Mouse (Mus musculus): ENCODE measurements around the gene Cops4. TPM values are rescaled to one million over a fixed set of nuclear protein-coding genes. Genes with fewer than 3 reads are reported as not detected.

Gene Cops4
- total RNA-seq (2021) = 10 to 100 TPM; 75.6 to 77.3 TPM
- long read RNA-seq, transcript Cops4-201 (10 exons, 1,755 nt) = major isoform, 124 of 160 reads
- long read RNA-seq, partial matches to known transcripts = 9 of 160 reads
- long read RNA-seq, other reads (novel, unspliced or antisense) = 27 of 160 reads

GRCm38 (mm10) chr5:100518049-100519026, at the start of gene Cops4:
Gene Cops4, plus strand, starts transcription at chr5:100518309.
- DNase-seq (ENCODE audit: low spot score in 2 of 2) = peak; percentile 92 to 95

DNA sequence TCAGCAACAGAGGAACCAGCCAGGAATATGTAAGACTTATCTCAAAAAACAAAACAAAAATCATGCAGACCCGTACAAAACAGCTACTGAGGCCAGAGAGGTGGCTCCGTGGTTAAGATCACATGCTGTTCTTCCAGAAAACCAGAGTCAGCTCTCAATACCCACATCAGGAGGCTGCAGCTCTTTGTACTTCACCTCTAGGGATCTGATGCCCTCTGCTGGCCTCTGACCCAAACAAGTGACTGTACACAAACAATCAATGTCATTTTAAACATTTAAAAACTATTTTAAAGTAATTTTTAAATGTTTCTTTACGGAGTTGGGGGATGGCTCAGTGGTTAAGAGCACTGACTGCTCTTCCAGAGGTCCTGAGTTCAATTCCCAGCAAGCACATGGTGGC, 41.8 kb upstream of the Cops4 start:
- no peak for DNase-seq (ENCODE audit: low spot score in 2 of 2)

GRCm38 (mm10) chr5:100477604-100478003, 40.5 kb upstream of the Cops4 start:
- DNase-seq (ENCODE audit: low spot score in 2 of 2) = no peak

DNA sequence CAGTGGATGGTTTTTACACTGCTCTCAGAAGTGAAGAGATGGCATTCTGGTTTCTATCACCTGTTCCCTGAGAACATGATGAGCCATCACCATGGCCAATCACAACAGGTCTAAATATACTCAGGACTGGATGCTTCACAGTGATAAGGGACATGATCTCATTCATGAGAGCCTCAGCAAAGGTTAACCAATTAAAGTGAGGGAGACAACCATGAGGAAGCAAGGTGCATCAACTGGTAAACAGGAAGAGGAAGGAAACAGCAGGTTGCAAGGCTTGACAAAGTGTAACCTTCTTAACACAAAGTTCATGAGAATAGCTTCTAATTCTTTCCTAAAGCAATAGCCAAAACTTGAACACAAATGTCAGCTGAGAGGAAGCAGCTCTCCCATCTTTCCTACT, 34.5 kb upstream of the Cops4 start:
- no peak for DNase-seq (ENCODE audit: low spot score in 2 of 2)

DNA sequence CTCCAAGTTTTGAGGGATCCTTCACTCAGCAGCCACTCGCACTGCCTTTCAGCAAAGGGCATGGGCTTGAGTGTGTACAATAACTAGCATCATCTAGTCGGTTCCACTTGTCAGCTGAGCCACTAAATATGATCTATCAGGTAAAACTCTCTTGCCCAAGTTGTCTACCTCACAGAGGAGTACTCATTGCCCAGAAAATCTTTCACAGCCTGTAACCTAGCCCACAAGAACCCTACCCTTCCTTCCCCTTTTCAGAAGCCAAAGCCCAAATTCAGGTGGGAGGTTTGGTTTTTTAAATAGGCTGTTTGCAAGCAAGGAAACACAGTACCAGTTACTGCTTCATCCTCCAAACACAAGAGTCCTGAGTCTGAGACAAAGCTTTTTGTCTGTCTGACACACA, 31.0 kb upstream of the Cops4 start:
- DNase-seq (ENCODE audit: low spot score in 2 of 2) = no peak

DNA sequence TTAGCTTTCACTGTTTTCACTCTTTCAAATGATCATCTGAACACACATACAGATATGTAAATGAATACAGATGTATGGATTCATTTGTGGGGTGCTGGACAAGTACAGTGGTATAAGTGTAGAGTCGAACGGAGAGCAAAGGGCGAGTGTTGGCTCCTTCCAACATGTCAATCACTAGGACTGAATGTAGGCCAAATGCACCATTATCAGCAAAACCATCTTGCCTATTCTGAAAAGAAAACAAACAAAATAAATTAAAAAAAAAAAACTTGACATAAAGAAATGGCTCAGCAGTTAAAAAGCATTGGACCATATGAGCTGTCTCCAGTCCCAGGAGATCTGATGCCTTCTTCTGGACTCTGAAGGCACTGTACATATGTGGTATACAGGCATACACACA, 29.9 kb upstream of the Cops4 start:
- DNase-seq (ENCODE audit: low spot score in 2 of 2) = no peak

DNA sequence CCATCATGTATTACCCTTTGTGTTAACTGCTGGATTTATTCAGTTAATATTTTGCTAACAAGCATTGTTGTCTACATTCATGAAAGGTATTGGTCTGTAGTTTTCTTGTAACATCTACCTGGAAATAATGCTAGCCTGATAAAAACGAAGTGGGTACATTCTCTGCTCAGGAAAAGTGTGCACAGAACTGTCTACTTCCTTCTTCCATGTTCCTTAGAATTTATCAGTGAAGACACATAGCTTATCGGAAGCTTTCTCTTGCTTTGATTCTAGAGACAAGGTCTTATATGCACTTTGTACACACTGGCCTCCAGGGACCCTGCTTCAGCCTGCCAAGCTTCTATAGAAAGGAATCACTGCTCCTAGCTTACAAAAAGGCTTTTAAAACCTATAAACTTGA, 28.8 kb upstream of the Cops4 start:
- no peak for DNase-seq (ENCODE audit: low spot score in 2 of 2)

DNA sequence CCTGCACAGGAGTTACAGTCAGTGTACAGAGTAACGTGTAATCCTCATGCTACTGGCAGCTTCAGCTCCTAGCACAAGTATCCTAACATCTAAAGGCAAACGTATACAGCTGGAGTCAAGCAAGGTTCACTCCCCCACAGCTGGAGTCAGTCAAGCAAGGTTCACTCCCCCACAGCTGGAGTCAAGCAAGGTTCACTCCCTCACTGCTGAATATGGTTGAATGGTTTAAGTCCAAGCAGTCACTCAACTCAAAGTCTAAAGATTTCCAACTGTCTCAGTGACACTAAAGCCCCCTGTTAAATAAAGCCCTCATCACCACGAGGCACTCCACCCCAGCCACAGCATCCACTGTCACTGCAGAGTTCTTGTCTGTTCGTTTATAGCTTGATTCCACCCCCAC, 26.4 kb upstream of the Cops4 start:
- no peak for DNase-seq (ENCODE audit: low spot score in 2 of 2)

GRCm38 (mm10) chr5:100498436-100499180, 19.5 kb upstream of the Cops4 start:
- DNase-seq (ENCODE audit: low spot score in 2 of 2) = peak; percentile 70 to 76

DNA sequence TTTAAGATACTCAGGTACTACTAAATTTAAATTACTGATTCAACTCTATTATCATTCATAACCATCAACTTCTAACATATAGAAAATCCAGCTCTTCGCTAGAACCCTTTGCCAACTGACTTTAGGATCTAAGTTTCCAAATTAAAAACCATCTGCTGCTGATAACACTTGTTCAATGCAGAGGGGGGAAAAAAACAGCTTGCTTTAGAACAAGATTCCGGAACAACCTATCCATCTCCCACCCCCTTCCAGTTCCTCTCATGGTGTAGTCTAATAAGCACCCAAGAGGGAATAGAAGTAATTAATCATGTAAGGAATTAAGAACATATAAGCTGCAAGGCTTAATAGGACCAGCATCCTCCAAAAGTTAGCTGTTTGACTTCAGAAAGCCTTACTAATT, 18.9 kb upstream of the Cops4 start:
- no peak for DNase-seq (ENCODE audit: low spot score in 2 of 2)

- peak; percentile 48 to 57 for DNase-seq (ENCODE audit: low spot score in 2 of 2)
Observed at GRCm38 (mm10) chr5:100499831-100500304, 18.2 kb upstream of the Cops4 start.

DNA sequence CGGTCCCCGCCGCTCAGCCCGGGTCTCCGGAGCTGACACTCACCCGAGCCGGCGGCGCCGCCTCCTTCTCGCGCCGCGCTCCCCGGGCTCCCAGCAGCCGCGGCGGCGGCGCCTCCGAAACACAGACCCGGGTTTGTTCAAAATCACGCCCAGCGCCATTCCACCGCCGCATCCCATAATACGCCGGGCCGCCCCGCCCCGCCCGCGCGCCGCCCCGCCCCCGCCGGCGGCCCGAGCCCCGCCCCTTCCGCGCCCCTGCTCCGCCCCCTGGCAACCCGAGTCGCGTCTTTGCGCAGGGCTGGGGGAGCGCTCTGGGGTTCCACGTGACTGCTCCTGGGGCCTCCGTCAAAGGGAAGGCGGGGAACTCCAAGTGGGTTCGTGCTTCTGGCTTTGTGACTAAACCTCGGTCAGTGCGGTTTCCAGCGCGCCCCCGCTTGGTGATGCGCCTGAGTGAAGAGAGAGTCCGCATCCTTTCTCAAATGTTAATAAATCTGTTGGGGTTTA, 17.6 kb upstream of the Cops4 start, which contains the start of gene Lin54:
Gene Lin54 (minus strand): TSS at position 182 of the 504 bp plus-strand sequence.
- peak; percentile 83 to 89 for DNase-seq (ENCODE audit: low spot score in 2 of 2)

- DNase-seq (ENCODE audit: low spot score in 2 of 2) = no peak
Observed at GRCm38 (mm10) chr5:100501267-100501666, 16.8 kb upstream of the Cops4 start.

- no peak for DNase-seq (ENCODE audit: low spot score in 2 of 2)
Observed at GRCm38 (mm10) chr5:100509247-100509646, 8.9 kb upstream of the Cops4 start.

DNA sequence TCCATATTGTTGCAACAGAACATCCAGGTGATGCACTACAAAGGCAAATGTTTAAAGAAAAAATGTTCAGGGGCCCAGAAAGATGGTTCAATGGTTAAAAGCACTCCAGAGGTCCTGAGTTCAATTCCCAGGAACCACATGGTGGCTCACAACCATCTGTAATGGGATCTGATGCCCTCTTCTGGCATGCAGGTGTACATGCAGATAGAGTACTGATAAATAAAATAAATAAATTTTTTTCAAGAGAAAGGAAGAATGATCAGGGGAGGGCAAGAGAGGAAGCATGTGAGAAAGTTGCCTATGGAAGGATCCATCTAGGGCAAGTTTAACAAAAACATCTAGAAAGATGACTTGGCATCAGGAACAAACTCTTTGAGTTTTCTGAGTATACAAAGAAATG, 5.5 kb upstream of the Cops4 start:
- DNase-seq (ENCODE audit: low spot score in 2 of 2) = no peak

- DNase-seq (ENCODE audit: low spot score in 2 of 2) = no peak
Observed at GRCm38 (mm10) chr5:100519027-100519411, 910 bp downstream of the Cops4 start.

DNA sequence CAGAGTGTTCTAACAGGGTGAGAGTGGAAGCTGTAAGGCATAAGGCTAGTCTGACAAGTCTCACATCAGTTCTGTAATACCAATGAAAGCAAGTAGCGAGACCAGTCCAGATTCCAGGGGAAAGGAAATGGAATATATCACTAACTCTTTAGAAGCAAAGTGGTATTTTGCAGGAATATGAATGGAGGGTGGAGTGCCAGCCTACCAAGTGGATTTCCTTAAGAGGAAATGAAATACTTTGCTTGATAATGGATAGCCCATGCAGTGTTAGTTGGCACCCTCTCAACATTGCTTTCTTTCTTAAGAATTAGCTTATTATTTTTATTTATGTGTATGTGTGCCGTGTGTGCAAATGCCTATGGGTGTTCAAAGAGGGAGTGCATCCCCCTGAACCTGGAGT, 2.1 kb downstream of the Cops4 start:
- no peak for DNase-seq (ENCODE audit: low spot score in 2 of 2)

DNA sequence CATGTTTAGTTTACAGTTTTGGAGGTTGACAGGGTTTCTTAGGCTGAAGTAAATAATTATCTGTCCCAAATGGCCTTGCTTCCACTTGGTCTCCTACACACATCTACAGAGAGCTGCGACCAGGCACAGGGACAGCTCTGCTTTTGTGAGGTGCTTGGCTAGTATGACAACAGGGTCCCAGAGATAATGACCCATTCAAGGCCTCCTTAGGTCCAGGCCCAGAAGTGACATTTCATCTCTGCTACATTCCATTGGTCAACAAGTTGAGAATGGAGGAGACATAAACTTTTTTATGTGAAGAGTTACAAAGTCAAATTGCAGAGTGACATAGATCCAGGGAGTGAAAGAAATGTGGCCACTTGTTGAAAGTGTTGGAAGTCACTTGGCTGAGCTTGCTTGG, 5.2 kb downstream of the Cops4 start:
- no peak for DNase-seq (ENCODE audit: low spot score in 2 of 2)

DNA sequence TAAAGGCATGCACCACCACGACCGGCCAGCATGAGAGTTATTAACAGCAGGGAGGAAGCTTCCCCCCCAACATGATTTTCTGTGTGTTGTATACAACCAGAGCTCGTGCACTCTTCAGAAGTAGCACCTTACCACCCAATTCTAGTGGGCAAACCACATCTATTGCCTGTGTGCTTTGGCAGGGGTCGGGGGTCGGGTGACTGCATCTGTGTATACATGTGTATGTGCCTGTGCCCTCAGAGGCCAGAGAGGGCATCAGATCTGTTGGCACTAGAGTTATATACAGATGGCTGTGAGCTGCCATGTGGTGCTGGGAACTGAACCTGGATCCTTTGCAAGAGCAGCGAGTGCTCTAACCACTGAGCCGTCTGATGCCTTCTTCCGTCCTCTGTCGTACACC, 6.8 kb downstream of the Cops4 start:
- no peak for DNase-seq (ENCODE audit: low spot score in 2 of 2)

DNA sequence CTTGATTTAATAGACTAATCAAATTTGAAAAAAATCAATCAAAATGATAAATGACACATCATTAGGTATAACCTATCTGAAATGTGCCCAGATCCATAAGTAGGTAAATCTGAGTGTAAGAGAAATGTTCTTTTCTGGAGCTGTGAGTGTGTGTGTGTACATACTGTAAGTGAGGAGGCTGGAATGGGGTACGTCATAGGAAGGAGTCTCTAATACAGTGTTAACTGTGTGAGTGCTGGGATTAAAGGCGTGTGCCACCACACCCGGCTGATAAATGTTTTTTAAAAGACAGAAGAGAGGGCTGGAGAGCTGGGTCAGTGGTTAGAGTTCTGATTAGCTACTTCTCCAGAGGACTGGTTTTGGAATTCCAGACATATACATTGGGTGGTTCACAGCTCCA, 7.5 kb downstream of the Cops4 start:
- no peak for DNase-seq (ENCODE audit: low spot score in 2 of 2)

DNA sequence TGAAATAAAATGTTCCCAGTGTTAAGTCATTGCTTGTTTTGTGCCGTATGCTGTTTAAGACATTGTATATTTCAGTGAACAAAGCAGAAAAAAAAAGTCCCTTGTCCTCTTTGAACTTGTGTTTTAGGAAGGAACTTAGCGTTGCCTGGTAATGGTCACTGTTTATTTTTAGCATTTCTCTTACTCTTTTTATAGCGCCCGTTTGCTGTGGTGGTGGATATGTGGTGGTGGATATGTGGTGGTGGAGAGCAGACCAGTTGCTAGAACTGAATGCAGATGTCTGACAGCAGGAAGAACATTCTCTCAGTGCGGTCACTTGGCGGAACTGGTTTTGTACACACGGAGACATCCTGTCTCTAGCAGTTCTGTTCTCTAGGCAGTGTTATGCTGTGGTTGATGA, 8.1 kb downstream of the Cops4 start:
- DNase-seq (ENCODE audit: low spot score in 2 of 2) = no peak

DNA sequence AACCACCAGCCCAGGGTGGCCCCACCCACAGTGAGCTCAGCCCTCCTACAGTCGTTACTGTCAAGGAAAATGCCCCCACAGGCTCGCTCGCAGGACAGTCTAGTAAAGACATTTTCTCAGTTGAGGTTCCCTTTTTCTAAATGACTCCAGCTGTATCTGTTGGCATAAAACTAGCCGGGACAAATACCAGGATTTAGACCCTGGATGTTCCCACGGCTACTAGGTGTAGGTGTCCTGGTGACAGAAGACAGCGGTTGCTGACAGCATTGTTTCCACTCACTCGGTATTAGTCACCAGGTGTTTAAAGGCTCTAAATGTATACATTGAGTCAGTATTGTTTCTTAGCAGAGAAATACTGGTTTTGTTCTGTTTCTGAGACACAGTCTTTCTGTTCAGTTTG, 17.7 kb downstream of the Cops4 start:
- DNase-seq (ENCODE audit: low spot score in 2 of 2) = no peak
